Mouse (Mus musculus) C2C12 (cell line): Measurements from ENCODE around the gene Cnot8.

ENCODE experiments used
- CTCF ChIP-seq: IDR thresholded peaks from one replicate; pipeline ENCODE4 v1.5.1; 2011; ENCODE audit not compliant: control insufficient read depth, insufficient read depth, insufficient read length
- FOSL1 ChIP-seq: IDR thresholded peaks from one replicate; pipeline ENCODE4 v1.8.0; 2011; ENCODE audit warnings: mild to moderate bottlenecking, low read length; ENCODE audit not compliant: poor library complexity, insufficient read depth, severe bottlenecking
- MAX ChIP-seq: IDR thresholded peaks from one replicate; pipeline ENCODE4 v1.6.1; 2011; ENCODE audit warnings: mild to moderate bottlenecking, control low read depth
- MYOD1 ChIP-seq: IDR thresholded peaks from one replicate; pipeline ENCODE4 v1.6.1; 2011; ENCODE audit warnings: low read depth; ENCODE audit not compliant: control insufficient read depth, insufficient read length
- MYOG ChIP-seq: IDR thresholded peaks from one replicate; pipeline ENCODE4 v1.6.1; 2011; ENCODE audit not compliant: control insufficient read depth, insufficient read length; ENCODE audit errors: extremely low read depth
- USF1 ChIP-seq: IDR thresholded peaks from one replicate; pipeline ENCODE4 v1.6.1; 2011; ENCODE audit warnings: low read depth, mild to moderate bottlenecking, control low read depth, moderate library complexity

GRCm38 (mm10) chr11:58065025-58065424 is 38.9 kb upstream of the Cnot8 start:
- TF ChIP-seq USF1 (no peak), MYOD1 (no peak), CTCF (no peak), MYOG (no peak), MAX (no peak), FOSL1 (no peak)
